Mouse (Mus musculus) C2C12 (cell line): ENCODE results near the gene Rpp30. TPM values are rescaled to one million over a fixed set of nuclear protein-coding genes. Genes with fewer than 3 reads are reported as not detected.

Experiments
- H3K27me3 ChIP-seq: one replicate; pipeline ENCODE4 v1.6.1; 2011; ENCODE audit not compliant: control insufficient read depth, insufficient read depth, insufficient read length
- H3K36me3 ChIP-seq: one replicate; pipeline ENCODE4 v1.6.1; 2011; ENCODE audit not compliant: control insufficient read depth, insufficient read depth
- H3K4me3 ChIP-seq: one replicate; pipeline ENCODE4 v1.5.1; 2011; ENCODE audit warnings: mild to moderate bottlenecking, control low read depth; ENCODE audit not compliant: poor library complexity, insufficient read depth, severe bottlenecking
- H3K79me2 ChIP-seq: one replicate; pipeline ENCODE4 v1.6.1; 2011; ENCODE audit not compliant: control insufficient read depth, insufficient read depth
- H3K79me3 ChIP-seq: one replicate; pipeline ENCODE4 v1.6.1; 2011; ENCODE audit warnings: low read depth, control low read depth
- H3ac ChIP-seq: one replicate; pipeline ENCODE3; 2011; ENCODE audit warnings: low read depth; ENCODE audit not compliant: control insufficient read depth, insufficient read length
- CEBPB ChIP-seq: IDR thresholded peaks from one replicate; pipeline ENCODE4 v1.6.1; 2011; ENCODE audit warnings: low read depth, mild to moderate bottlenecking, control low read depth, moderate library complexity
- CTCF ChIP-seq: IDR thresholded peaks from one replicate; pipeline ENCODE4 v1.5.1; 2011; ENCODE audit not compliant: control insufficient read depth, insufficient read depth, insufficient read length
- FOSL1 ChIP-seq: IDR thresholded peaks from one replicate; pipeline ENCODE4 v1.8.0; 2011; ENCODE audit warnings: mild to moderate bottlenecking, low read length; ENCODE audit not compliant: poor library complexity, insufficient read depth, severe bottlenecking
- MAX ChIP-seq: IDR thresholded peaks from one replicate; pipeline ENCODE4 v1.6.1; 2011; ENCODE audit warnings: mild to moderate bottlenecking, control low read depth
- MYOD1 ChIP-seq: IDR thresholded peaks from one replicate; pipeline ENCODE4 v1.6.1; 2011; ENCODE audit warnings: low read depth; ENCODE audit not compliant: control insufficient read depth, insufficient read length
- MYOG ChIP-seq: IDR thresholded peaks from one replicate; pipeline ENCODE4 v1.6.1; 2011; ENCODE audit not compliant: control insufficient read depth, insufficient read length; ENCODE audit errors: extremely low read depth
- USF1 ChIP-seq: IDR thresholded peaks from one replicate; pipeline ENCODE4 v1.6.1; 2011; ENCODE audit warnings: low read depth, mild to moderate bottlenecking, control low read depth, moderate library complexity
- polyA plus RNA-seq: library from polyadenylated mRNA; unstranded; fragments of >200 nt; fragmentation: generic; extraction: Trizol; gene quantifications from one replicate; pipeline ENCODE4 v1.2.1, GENCODE M21; 2012; ENCODE audit warnings: missing spikeins

The Rpp30 gene
- polyA plus RNA-seq, 1 experiment: 30.3 TPM

DNA sequence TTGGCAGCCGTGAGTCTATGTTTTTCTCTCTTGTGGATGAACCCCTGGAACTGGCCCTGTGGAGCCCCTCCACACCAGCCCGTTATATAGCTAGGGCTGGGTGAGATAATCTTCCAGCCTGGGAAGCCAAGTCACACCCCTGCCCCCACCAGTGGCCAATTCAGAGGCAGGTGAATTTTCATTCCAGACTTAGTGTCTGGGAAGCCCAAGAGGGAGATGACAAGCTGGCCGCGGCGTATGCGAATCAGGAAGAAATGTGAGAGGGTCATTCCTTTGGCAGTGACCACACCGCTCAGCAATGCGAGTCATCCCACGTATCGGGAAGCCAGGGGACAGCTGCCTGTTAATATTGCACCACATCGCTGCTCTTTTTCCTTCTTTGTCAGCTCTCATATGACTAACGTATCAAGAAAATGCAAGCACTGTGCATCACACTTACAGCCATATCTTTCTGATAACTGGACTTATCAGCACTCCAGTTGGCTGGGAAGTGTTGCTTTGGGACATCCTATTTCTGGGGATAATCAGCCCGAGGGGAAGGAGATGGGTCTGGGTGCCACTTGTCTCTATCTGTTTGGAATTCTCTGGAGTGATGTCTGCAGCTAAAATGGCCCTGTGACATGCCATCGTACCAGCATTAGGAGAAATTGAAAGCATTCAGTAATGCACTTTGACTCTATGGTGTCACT lies 36.4 kb downstream of the Rpp30 start, which contains the start of gene Ankrd1:
TSS of gene Ankrd1 (minus strand) at position 317 of the 689 bp plus-strand sequence.
- peak within 1 kb of the TSS; percentile 61 for H3ac ChIP-seq
- no peaks in the 10 kb centered on the region for H3K27me3 ChIP-seq
- TF ChIP-seq CTCF: no peak
- no peak for TF ChIP-seq USF1
- TF ChIP-seq CEBPB: peak; percentile 97
- peak; percentile 70 for TF ChIP-seq MAX
- peak; percentile 58 for TF ChIP-seq FOSL1
- peak; percentile 100 for TF ChIP-seq MYOD1
- TF ChIP-seq MYOG: no peak
- H3K4me3 ChIP-seq: peak within 1 kb of the TSS; percentile 65
- peaks cover 48% of the 10 kb centered on the region for H3K79me2 ChIP-seq
- H3K36me3 ChIP-seq: peaks cover 42% of the 10 kb centered on the region
- H3K79me3 ChIP-seq: peaks cover 47% of the 10 kb centered on the region

DNA sequence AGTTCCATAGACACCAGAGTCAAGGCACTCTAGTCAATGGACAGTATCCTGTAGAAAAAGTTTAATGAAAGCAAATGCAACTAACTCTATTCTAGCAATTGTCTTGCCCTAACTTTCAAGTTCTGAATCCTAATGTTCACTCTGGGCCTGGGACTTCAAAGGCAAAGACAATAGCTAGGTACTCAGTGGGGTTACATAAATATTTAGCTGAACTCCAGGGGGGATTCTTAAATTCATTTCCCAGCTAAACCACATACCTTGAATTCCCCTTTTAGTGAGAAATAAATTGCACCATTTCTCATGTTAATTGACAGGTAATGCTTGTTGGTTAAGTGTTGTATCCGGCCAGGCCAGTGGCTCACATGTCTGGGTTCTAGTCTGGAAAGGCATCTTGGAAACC lies 40.7 kb downstream of the Rpp30 start:
- Histone ChIP-seq H3ac (no peak overlapping the region), H3K79me3 (peaks cover 5% of the 10 kb centered on the region), H3K36me3 (no peaks in the 10 kb centered on the region), H3K79me2 (peaks cover 5% of the 10 kb centered on the region), H3K4me3 (no peak overlapping the region), H3K27me3 (no peaks in the 10 kb centered on the region)
- TF ChIP-seq CTCF: no peak
- no peak for TF ChIP-seq CEBPB
- TF ChIP-seq USF1: no peak
- TF ChIP-seq MAX: no peak
- TF ChIP-seq MYOD1: no peak
- TF ChIP-seq FOSL1: no peak
- TF ChIP-seq MYOG: no peak

DNA sequence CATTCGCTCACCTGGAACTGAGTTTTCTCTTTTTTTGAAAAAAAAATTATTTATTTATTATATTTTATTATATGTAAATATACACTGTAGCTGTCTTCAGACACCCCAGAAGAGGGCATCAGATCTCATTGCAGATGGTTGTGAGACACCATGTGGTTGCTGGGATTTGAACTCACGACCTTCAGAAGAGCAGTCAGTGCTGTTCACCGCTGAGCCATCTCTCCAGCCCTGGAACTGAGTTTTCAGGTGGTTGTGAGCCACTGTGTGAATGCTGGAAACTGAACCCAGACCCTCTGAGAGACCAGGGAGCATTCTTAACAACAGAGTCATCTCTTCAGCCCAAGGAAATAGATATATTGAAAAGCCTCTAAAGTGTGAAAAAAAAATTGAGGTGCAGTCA lies 44.9 kb downstream of the Rpp30 start:
- TF ChIP-seq MYOD1 (no peak), FOSL1 (no peak), MYOG (no peak), MAX (no peak), CEBPB (no peak), CTCF (no peak), USF1 (no peak)
- Histone ChIP-seq H3ac (no peak overlapping the region), H3K4me3 (no peak overlapping the region)

DNA sequence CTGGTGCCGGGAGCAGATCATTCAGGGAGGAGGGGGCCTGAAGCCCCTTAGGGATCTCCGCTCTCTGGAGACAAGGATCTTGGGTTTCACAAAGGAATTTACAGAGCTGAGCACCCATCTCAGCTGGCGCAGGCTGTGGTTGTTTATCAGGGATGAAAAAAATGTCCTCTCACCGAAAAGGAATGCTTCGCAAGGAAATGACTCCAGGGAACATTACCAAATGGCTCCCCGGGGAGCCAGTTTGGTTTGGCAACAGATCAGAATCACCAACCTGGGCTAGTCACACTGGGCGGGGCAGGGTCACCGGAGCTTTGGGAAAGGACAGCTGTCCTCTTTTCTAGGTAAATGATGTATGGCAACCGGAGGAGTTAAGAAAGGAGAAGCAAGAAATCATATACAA lies 45.7 kb downstream of the Rpp30 start:
- no peaks in the 10 kb centered on the region for H3K79me2 ChIP-seq
- TF ChIP-seq MYOG: no peak
- peak; percentile 83 for TF ChIP-seq MYOD1
- TF ChIP-seq MAX: no peak
- peak; percentile 95 for TF ChIP-seq FOSL1
- no peak for TF ChIP-seq CEBPB
- no peak for TF ChIP-seq CTCF
- TF ChIP-seq USF1: no peak
- no peaks in the 10 kb centered on the region for H3K79me3 ChIP-seq
- peak overlapping the region; percentile 2 for H3K4me3 ChIP-seq
- H3ac ChIP-seq: no peak overlapping the region
- no peaks in the 10 kb centered on the region for H3K36me3 ChIP-seq
- no peaks in the 10 kb centered on the region for H3K27me3 ChIP-seq

More for the DNA sequence above, 44.9 kb downstream of the Rpp30 start:
- no peaks in the 10 kb centered on the region for H3K36me3 ChIP-seq
- H3K27me3 ChIP-seq: no peaks in the 10 kb centered on the region
- H3K79me2 ChIP-seq: no peaks in the 10 kb centered on the region
- no peaks in the 10 kb centered on the region for H3K79me3 ChIP-seq

DNA sequence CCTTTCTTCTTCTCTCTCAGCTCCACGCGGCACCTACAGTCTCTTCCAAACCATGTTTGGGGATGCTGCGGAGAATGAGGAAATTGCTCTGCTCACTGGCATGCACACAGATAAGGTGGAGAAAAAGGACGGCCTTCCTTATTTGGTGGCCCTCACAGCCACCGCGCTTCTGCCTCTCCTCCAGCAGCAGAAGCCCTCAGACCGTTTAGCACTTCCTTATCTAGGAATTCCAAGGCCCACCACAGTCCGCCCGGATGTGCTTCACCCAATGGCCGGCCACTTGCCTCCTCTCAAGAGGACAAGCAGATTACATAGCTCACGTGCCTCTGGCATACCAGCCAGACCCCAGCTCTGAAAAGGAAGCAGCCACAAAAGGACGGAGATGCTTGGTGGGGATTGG lies 46.1 kb downstream of the Rpp30 start:
- no peaks in the 10 kb centered on the region for H3K36me3 ChIP-seq
- no peaks in the 10 kb centered on the region for H3K27me3 ChIP-seq
- TF ChIP-seq USF1 (peak; percentile 68), CTCF (no peak), MAX (peak; percentile 73)
- no peaks in the 10 kb centered on the region for H3K79me3 ChIP-seq
- no peak overlapping the region for H3ac ChIP-seq
- peak overlapping the region; percentile 2 for H3K4me3 ChIP-seq
- no peaks in the 10 kb centered on the region for H3K79me2 ChIP-seq

DNA sequence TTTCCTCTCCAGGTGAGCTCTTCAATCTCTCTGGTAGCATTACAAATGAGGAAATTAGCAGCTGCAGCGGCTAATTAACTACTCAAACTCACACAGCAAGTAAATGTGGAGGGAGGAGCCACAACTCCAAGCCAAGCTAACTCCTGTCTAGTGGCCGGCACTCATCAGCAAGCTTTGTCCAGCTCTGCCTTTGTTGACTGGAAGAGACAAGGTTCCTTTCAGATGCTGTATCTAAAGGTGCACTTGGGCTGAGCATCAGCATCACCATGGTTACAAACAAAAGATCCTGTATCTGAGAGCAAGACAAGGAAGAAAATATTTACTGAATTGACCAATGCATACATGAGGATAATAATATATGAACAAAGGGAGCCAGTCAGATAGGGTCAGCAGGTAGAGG lies 46.7 kb downstream of the Rpp30 start:
- TF ChIP-seq MYOD1: no peak
- TF ChIP-seq USF1: no peak
- TF ChIP-seq MAX: no peak
- no peak for TF ChIP-seq MYOG
- no peak for TF ChIP-seq FOSL1
- no peak for TF ChIP-seq CEBPB
- TF ChIP-seq CTCF: no peak
- H3K79me3 ChIP-seq: no peaks in the 10 kb centered on the region
- H3K79me2 ChIP-seq: no peaks in the 10 kb centered on the region
- peak overlapping the region; percentile 2 for H3K4me3 ChIP-seq
- no peaks in the 10 kb centered on the region for H3K27me3 ChIP-seq
- H3K36me3 ChIP-seq: no peaks in the 10 kb centered on the region
- H3ac ChIP-seq: no peak overlapping the region
